Mouse (Mus musculus) gastrocnemius, adult 2 months (tissue): Measurements from ENCODE around the gene D2hgdh. TPM values are rescaled to one million over a fixed set of nuclear protein-coding genes. Genes with fewer than 3 reads are reported as not detected.

Experiments
- DNase-seq: peaks from one replicate; pipeline ENCODE4 v3.0.0; 2022
- H3K27ac ChIP-seq: fragments of 200-600 bp; 2 replicates; pipeline ENCODE4 v1.8.1; 2022; ENCODE audit warnings: mild to moderate bottlenecking
- H3K4me3 ChIP-seq: fragments of 200-600 bp; 2 replicates; pipeline ENCODE4 v1.8.1; 2022; ENCODE audit warnings: mild to moderate bottlenecking, moderate library complexity
- CTCF ChIP-seq: fragments of 200-600 bp; IDR thresholded peaks from 2 replicates; pipeline ENCODE4 v1.8.1; 2022; ENCODE audit warnings: antibody characterized with exemption, mild to moderate bottlenecking, moderate library complexity
- intact Hi-C: fragments of 180-260 bp; cut with DNase I; formaldehyde crosslinking; loops from one replicate; pipeline ENCODE4 v1.15.1; 2025
- long read RNA-seq, 2 experiments: library from polyadenylated mRNA; stranded (forward); transcript quantifications; one replicate each; pipeline ENCODE4 v2.0.0; 2021
- total RNA-seq, 2 experiments: library from RNA; stranded (reverse); gene quantifications; 2 replicates each; pipeline ENCODE4 v1.2.3; 2021

The D2hgdh gene
- 10 to 100 TPM; 21.7 to 22.9 TPM for total RNA-seq
- long read RNA-seq, experiment 1, transcript D2hgdh-201 (10 exons, 3,232 nt) = major isoform, 16 of 40 reads
- long read RNA-seq, experiment 1, partial matches to known transcripts = 2 of 40 reads
- long read RNA-seq, experiment 1, other reads (novel, unspliced or antisense) = 19 of 40 reads
- long read RNA-seq, experiment 2, transcript D2hgdh-201 (10 exons, 3,232 nt) = major isoform, 8 of 32 reads
- long read RNA-seq, experiment 2, transcript D2hgdh-202 (10 exons, 3,459 nt) = minor isoform, 5 of 32 reads
- long read RNA-seq, experiment 2, partial matches to known transcripts = 3 of 32 reads
- long read RNA-seq, experiment 2, other reads (novel, unspliced or antisense) = 16 of 32 reads

DNA sequence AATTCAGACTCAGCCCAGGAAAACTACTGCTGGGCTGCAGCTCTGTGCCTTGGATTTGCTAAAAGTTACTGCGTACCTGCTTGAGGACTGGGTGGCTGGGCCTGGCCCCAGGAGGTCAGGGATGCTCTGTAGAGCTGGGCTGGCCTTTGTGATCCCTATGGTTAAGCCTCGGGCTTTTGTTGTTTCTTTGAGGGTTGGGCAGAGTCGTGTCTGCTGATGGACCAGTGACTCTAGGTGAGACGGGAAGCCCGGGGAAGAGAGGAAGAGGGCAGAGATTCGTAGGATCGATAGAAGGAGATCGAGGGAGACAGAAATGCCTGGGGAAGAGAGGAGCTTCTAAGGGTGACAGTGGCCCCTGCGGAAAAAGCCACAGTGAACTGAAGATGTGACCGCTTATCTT lies at the start of gene D2hgdh:
Gene D2hgdh (plus strand): TSS at position 301 of the 400 bp plus-strand sequence.
- peak; percentile 23 for DNase-seq
- intact Hi-C loops = no loop called here
- Histone ChIP-seq H3K4me3 (peak within 1 kb of the TSS; percentile 77), H3K27ac (peak within 1 kb of the TSS; percentile 100)
- TF ChIP-seq CTCF = no peak

DNA sequence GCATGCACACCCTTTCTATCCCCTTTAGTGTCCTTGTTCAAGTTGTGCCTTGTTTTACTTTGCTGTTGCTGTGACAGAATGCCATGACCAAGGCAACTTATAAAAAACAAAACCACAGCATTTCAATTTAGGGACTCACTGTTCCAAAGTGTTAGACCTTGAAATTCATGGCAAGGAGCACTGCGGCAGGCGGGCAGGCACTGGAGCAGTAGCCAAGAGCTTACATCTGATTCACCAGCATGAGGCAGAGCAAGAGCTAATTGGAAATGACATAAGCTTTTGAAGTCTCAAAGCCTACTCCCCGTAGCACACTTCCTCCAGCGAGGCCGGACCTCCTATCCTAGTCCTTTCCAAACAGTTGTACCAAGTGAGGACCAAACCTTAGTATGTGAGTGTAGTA lies 48.0 kb upstream of the D2hgdh start:
- no peak overlapping the region for H3K4me3 ChIP-seq
- no peak for DNase-seq
- intact Hi-C loops = no loop called here
- TF ChIP-seq CTCF = no peak
- H3K27ac ChIP-seq = no peak overlapping the region

DNA sequence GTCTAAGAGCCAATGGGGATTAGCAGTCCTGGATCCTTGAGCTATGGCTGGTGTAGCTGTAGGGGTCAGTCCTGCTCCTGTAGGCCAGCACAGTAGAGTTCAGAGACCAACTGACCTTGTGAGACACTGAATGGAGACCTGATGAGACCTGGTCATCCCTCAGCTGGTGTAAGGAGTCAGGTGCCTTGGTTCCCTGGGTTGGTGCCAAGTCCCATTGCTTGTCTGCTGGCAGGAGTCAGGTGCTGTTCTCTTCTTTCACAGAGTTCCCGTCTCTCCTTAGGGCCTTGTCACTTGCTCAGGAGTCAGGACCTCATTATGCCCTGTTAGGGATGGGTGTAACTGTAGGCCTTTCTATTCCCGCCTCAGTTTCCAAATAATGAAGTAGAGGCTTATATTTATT lies 37.8 kb upstream of the D2hgdh start:
- DNase-seq = peak; percentile 61
- intact Hi-C loops = no loop called here

DNA sequence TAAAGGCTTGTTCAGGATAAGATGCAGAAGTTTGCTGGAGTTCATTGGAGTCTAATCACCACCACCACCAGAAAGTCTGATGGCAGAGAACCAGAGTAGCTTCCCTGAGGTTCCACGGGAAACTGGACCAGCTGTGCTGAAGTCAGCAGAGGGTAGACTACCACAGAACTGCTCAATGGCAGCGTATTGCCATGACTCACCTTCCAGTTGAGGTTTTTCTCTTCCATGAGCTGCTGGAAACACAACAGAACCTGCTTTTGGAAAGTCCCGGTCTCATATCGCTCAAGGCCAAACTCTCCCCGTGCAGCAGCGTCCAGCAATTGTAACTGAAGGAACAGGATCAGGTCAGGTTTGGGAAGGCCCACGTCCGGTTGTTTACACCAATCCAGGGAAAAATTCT lies 30.2 kb upstream of the D2hgdh start:
- H3K27ac ChIP-seq = no peak overlapping the region
- intact Hi-C loops = no loop called here
- DNase-seq = no peak
- TF ChIP-seq CTCF = no peak
- no peak overlapping the region for H3K4me3 ChIP-seq

More for the DNA sequence above, 37.8 kb upstream of the D2hgdh start:
- H3K27ac ChIP-seq = no peak overlapping the region
- no peak overlapping the region for H3K4me3 ChIP-seq
- no peak for TF ChIP-seq CTCF

DNA sequence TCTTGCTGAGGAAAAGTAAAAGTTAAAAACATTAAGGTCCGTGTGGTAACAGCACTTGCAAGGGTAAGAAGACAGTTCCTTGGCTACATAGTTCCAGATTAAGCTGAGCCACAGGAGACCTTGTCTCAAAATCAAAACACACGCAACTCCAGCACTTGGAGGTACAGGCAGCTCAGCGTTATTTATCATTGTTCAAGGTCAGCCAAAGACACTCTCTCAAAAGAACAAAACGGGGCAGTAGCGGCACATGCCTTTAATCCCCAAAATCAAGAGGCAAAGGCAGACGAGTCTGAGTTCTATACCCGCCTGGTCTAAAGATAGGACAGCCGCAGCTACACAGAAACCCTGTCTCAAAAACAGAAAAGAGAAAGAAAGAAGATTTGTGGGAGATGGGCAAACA lies 28.8 kb upstream of the D2hgdh start:
- intact Hi-C loops = no loop called here
- Histone ChIP-seq H3K4me3 (no peak overlapping the region), H3K27ac (no peak overlapping the region)
- DNase-seq = no peak
- TF ChIP-seq CTCF = no peak

DNA sequence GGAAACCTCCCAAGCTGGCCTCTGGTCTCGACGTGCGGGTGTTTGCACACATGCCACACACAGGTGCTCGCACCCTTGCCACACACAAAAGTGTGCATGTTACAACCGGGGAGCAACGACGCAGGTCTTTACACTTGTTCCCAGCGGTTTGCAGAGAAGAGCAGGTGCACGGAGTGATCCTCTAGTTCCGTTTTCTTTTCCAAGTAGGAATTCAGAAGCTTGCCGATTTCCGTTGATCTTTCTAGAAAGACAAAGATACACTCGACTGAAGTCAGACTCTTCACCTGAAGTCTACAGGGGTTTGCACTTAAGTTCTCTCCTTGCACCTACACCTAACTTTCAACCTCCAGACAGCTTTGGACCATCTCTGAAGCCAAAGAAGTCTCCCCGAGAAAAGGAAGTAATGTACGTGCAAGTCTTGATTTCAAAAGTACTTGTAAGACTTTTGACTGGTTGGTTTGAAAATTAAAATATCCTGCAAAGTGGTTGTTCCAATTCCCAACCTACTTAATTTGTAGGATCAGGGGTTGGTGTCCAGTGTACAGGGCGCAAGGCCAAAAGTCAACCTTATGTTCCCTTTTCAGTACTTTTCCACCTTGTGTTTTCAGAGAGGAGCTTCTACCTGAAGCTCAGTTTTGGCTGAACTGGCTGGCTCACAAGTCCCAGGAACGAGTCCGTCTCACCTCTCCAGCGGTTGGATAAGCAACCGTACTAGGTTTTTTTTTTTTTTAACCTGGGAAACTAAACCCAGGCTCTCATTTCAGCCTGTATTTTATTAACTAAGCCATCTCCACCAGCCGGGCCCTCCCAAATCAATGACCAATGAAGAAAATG lies 23.8 kb upstream of the D2hgdh start:
- no peak for TF ChIP-seq CTCF
- H3K4me3 ChIP-seq = peak overlapping the region; percentile 91
- peak overlapping the region; percentile 99 for H3K27ac ChIP-seq
- intact Hi-C loops = loop anchor here (10.0 kb wide), 1 partner anchor 286 kb away; the partner anchor contains the start of gene Farp2
- DNase-seq = no peak

DNA sequence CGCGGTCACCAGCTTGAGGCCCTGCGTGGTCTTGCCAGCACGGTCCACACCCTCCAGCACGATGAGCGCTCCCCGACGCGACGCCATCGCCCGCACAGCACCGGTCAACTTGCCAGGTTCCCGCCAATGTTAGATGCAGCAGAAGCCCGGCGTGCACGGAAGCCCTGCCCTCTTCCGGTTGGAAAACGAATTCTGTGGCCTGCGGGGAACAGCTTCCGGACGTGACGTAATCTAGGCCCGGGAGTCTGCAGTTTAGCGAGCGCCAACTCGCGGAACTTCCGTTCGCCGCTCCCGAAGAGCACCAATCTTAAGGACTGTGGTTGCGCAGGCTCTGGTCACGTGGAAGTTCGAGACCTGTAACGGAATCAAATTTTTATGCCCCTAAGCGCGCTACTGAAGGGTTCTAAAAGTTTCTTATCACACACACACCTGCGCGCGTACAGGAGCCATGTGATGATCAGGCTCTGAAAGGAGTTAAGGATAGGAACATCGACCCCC lies 22.9 kb upstream of the D2hgdh start, which contains the start of gene Dtymk:
Gene Dtymk (minus strand): TSS at position 194 of the 498 bp plus-strand sequence.
- intact Hi-C loops = loop anchor here (2.0 to 10.0 kb wide), 4 partner anchors 47 to 287 kb away; partner anchors contain the start of genes Farp2 and Thap4
- Histone ChIP-seq H3K27ac (peak within 1 kb of the TSS; percentile 99), H3K4me3 (peak within 1 kb of the TSS; percentile 91)
- peak; percentile 54 for TF ChIP-seq CTCF
- peak; percentile 95 for DNase-seq

DNA sequence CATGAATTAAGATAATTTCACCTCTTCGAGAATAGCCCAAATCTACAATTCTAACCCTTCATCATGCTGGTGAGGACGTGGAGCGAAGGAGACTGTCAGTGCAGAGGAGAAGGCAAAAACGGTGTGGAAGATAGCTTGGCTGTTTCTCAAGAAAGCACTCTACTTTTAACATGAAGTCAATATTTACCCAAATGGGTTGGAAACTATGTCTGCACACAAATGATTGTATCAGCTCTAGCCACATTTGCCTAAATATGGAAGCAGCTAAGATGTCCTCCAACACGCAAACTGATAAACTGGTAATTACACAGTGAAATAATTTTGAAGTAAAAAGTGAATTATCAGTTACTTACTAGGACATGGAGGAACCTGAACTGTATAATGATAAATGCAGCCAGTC lies 21.9 kb upstream of the D2hgdh start:
- intact Hi-C loops = loop anchor here (2.0 to 10.0 kb wide), 4 partner anchors 48 to 288 kb away; partner anchors contain the start of genes Farp2 and Thap4
- TF ChIP-seq CTCF = no peak
- no peak for DNase-seq
- peak overlapping the region; percentile 99 for H3K27ac ChIP-seq
- H3K4me3 ChIP-seq = peak overlapping the region; percentile 95

DNA sequence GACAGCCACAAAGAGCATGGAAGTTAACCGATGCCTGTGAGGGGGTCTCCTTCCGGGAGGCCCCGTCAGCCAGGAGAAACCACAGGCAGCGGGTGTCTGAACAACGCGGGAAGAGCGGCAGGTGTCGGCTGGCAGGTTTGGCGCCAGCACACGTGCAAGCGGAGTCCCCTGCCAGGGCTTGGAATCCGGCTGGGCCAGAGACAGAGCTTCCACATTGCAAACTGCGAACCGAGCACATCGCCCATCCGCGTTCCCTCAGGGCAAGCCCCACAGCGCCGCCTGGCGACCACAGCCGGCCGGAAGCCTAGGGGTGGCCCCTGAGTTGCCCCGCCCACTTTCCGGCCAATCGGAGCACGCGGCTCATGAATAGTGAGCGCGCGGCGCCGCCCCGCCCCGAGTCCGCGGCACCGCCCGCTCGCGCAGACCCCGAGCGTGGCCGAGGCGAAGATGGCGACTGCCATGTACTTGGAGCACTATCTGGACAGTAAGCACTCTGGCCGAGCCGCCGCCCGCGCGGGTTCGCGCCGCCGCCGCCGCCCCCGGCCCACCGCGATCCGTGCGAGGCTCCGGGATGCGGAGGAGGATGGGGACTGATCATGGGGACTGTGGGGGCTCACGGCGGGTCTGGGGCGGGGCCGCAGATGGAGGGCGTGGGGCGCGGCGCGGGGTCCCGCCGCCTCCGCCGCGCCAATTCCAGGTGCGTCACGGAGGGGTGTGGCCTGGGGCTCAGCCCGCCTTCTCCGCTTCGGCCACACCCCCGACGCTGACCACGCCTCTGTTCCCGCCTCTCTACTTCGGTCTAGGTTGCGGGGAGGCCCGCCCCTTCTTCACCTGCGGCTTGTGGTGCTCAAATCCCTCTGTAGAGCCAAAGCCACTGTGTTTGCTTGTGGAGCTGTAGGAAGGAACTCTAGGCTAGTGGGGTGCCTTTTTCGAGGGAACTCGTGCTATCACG lies 20.9 kb upstream of the D2hgdh start, which contains the start of gene Ing5:
Gene Ing5 (plus strand): TSS at position 410 of the 952 bp plus-strand sequence.
- peak; percentile 100; the same call in 1 of the 2 replicates for TF ChIP-seq CTCF
- intact Hi-C loops = loop anchor here (2.0 to 10.0 kb wide), 4 partner anchors 49 to 289 kb away; partner anchors contain the start of genes Farp2 and Thap4
- Histone ChIP-seq H3K27ac (peak within 1 kb of the TSS; percentile 99), H3K4me3 (peak within 1 kb of the TSS; percentile 95)
- peak; percentile 100 for DNase-seq

DNA sequence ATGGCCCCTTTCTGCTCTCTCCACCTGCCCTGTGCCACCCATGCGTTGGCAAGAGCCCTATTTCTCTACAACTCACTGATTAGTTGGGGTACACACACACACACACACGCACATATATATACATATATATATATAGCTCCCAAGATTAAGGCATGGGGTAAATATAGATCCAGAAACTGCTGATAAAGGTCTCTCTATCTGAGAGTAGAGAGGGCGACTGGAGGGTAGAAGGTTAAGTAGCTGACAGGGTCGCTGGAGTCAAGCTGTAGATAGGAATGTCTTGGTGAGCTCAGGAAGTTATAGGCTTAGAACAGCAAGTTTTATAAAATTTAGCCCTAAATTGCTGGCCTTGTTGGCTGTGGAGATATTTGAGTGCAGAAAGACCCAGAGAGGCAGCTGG lies 19.9 kb upstream of the D2hgdh start:
- Histone ChIP-seq H3K4me3 (peak overlapping the region; percentile 95), H3K27ac (peak overlapping the region; percentile 99; the same call in 1 of the 2 replicates)
- intact Hi-C loops = loop anchor here (10.0 kb wide), 1 partner anchor 290 kb away; the partner anchor contains the start of gene Farp2
- TF ChIP-seq CTCF = no peak
- DNase-seq = no peak

DNA sequence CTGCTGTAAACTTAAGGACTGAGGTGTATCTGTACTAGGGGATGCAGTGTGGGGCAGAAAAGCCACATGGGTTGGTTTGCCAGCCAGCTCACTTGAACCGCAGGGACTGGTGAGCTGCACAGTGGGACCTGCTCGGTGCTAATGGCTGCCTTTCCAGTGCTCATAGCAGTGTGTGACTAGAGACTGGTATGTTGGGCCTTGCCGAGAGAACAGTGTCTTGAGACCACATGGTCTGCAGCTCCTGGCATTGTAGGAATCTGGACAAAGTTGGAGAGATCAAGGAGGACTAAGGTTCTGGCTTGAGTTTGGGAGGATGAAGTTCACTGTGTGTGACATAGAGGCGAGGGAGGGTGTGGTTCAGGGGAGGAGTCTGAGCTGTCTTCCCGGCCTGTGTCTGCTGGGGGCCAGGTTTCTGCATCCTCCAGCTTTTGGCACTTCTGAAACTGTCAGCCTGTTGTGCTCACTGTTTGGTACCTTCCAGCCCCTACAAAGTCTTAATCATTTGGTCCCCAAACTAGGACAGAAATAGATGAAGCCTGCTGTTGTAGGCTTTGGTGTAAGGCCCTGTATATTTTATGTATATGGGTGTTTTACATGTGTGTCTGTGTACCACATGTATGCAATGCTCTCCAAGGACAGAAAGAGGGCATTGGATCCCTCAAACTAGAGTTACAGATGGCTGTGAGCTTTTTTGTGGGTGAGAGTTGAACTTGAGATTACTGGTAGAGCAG lies 19.3 kb upstream of the D2hgdh start:
- Histone ChIP-seq H3K27ac (no peak overlapping the region; the same call in 1 of the 2 replicates), H3K4me3 (no peak overlapping the region)
- DNase-seq = no peak
- TF ChIP-seq CTCF = no peak
- intact Hi-C loops = loop anchor here (10.0 kb wide), 1 partner anchor 291 kb away; the partner anchor contains the start of gene Farp2
